Mouse (Mus musculus): Measurements from ENCODE around the gene Arl11.
A peak's percentile ranks its signal among the peaks of the same experiment; 100 is the strongest.

Arl11 gene

DNA sequence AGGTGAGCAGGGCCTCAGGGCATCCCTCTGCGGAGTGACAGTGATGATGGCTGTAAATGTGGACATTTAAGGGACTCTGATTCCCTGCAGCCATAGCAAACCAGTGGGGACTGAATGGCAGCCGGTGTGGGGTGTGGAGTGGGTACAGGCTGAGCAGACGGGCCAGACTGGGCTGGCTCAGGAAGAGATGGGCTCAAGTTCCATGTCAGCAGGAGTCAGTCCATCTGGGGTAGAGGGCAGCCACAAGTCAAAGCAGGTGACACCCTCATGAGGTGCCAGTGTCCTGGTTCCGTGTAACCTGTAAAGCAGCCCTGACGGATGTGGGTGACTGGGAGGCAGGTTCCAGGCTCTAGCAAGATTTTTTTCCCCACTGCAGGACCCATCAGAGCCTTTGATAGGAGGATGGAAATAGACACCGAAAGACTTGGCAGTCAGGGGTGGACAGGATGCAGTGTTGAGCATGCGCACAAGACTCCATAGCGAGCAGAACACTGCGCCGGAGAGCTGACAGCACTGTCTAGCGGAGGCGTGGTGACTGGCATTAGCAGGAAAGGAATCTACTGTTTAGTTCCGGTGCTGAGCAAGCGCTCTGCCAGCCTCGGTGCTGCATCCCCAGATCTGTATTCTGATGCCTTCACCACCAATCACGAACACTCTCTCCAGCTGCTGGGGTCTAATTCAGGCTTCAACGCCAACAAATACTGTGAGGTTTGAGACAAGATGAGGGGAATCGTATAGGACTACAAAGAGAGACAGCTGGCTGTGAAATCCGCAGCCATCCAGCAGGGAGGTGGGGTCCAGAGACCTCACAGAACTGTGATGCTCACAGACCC is 18.3 kb downstream of the Arl11 start:
- peak; percentile 94 for DNase-seq

GRCm38 (mm10) chr14:61330591-61330990 is 21.0 kb downstream of the Arl11 start:
- DNase-seq, result peak; percentile 65

DNA sequence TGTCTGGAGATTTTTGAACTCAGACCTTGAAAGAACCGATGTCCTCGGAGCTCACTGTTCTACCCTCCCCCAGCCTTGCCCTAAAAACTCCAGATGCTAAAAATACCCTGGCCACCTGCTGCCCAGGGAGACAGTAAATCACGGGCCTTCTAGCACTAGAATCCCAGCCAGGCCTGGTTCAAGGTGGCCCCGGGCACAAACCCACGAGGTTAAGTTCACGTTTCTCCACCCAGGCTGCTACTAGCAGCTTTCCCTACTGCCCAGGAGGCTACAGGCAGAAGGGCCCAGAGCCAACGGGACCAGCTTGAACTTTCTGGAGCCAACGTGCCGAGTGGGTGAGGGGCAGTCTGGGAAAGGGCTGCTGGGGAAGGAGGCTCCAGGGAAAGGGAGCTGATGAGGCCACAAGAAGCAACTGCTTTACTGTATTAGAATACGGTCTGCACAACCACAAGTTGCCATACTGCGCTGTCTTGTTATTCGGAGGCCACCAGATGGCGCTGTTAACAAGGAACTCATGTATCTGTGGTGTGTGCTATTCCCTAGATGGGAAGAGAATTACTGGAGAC is 21.5 kb downstream of the Arl11 start:
- peak; percentile 81 for DNase-seq

DNA sequence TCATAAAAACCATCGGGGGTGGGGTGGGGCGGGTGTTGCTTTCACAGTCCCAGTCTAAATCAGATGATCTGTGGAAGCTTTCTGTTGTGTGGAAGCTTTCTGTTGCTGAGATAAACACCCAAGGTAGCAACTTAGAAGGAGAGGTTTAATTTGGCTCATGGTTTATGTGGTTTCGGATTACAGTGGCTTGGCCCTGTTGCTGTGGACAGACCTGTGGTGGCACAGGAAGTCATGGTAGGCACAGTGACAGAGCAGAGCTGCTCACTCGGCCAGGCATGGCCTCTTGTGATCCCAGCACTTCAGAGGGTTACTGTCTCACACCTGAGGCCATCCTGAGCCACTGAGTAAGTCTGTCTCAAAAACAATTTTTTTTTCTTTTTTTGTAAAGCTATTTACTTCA is 29.8 kb downstream of the Arl11 start:
- no peak for DNase-seq

DNA sequence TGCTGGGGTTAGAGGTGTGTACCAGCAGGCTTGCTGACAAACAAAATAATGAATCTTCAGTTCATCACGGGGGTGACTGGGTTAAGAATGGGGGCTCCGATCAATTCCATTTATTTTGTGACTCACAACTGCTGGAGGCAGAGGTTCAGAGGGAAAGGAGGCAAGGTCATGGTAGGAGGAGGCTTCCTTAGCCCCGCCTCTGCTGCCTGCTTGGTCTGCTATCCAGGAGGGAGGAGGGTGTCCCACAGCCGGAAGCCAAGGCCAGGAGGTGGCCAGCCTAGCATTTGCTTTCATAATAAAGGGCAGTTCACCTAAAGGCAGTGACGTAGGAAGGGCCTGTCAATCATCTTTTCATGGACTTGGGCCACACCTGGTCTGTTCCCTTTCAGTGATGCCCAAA is 35.0 kb downstream of the Arl11 start:
- no peak for DNase-seq

- no peak for DNase-seq
Observed at GRCm38 (mm10) chr14:61346827-61347698, 37.5 kb downstream of the Arl11 start.

DNA sequence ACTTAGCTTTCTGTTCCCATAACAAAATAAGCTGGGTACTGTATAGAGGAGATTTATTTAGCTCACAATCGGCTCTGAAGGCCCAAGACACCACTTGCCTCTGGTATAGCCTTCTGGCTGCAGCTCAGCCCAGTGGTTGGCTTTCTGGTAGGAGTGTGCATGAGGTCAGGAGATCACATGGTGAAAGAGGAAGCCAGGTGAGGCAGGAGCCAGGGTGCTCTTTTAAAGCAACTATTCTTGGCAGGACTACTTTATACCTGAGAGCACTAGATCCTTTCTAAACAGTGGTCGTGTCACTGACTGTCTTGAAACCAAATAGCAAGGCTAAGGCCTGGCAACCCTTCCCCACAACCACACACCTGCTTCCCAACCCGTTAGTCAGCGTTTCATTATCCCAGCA is 40.3 kb downstream of the Arl11 start:
- no peak for DNase-seq

GRCm38 (mm10) chr14:61350808-61351207 is 41.3 kb downstream of the Arl11 start:
- DNase-seq, result no peak

DNA sequence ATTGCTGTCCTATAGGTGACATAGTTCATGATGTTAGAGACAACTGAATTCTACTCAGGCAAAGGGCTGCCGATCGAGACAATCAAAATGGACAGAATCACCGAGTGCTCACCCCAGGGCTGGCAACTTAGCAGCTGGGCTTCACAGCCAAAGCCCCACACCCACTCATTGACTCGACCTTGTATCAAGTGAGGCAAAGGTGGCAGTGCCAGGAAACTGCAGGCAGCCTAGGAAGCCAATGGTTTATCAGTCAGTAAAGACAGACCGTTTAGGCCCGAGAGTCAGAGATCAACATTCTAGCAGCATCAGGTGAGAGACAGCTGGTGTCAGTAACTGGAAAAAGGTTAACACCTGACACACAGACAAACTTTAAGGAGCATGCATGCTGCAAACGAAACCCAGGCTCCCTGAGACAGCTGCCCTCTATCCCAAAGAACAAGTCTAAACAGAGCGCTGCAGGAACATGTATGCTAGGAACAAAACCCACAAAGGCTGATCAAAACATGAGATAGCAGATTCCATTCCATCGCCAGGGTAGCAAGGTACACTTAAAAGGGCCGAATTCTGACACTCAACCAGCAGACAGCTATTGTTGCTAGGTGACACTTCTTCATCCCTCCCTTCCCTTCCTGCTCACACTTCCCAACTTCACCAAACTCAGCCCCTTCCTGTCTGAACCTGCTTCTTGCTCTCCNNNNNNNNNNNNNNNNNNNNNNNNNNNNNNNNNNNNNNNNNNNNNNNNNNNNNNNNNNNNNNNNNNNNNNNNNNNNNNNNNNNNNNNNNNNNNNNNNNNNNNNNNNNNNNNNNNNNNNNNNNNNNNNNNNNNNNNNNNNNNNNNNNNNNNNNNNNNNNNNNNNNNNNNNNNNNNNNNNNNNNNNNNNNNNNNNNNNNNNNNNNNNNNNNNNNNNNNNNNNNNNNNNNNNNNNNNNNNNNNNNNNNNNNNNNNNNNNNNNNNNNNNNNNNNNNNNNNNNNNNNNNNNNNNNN is 45.0 kb downstream of the Arl11 start:
- DNase-seq, result no peak

DNA sequence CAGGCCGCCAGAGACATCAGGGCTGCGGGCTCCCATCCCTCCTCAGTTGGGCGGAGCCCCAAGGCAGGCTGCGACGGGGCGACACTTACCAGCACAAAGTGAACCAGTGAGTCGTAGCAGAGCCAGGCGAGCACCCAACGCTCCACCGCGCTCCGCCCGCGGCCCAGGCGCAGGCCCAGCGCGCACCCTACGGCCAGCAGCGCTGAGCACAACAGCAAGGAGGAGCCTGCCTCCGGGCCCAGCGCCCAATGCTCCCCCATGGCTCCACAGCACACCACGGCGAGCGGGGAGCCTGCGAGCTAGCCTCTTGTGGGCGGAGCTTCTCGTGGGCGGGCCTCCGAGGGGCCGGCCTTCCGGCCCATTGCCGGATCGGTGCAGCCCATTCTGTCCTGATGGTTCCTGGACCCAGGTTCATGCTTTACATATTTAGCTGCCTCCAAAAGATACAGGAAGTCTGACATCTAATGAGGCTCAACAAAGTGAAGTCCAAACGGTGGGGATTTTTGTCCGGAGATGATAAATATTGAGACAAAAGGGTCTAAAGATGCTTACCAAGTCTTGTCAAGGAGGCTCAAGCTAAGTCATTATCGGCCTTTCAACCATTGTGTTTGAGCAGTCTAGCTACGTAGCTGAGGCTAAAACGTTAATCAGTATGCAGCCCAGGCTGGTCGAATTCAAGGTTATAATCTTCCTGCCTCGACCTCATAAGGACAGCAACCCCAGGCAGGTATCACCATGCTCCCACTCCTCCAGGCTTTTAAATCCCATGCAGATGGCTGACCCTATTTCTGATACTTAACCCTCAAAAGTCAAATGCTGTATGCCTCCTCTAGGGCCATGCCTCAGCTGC is 50.8 kb downstream of the Arl11 start, which contains the start of gene Ebpl:
Gene Ebpl, minus strand, starts transcription at position 309 of the 850 bp plus-strand sequence.
- DNase-seq, result peak; percentile 92

- no peak for DNase-seq
Observed at GRCm38 (mm10) chr14:61360981-61361511, 51.5 kb downstream of the Arl11 start.

Data from cerebellum, adult 11-12 months (tissue).